Mouse (Mus musculus) gonadal fat pad, adult 2 months (tissue): ENCODE data around the gene Ntn1. TPM values are rescaled to one million over a fixed set of nuclear protein-coding genes. Genes with fewer than 3 reads are reported as not detected.

Experiments used
- DNase-seq: peaks from one replicate; pipeline ENCODE4 v3.0.0-alpha.2; 2012; ENCODE audit warnings: low read depth
- polyA plus RNA-seq: library from polyadenylated mRNA; depleted of rRNA; stranded (reverse); fragments of >200 nt; gene quantifications from 2 replicates; pipeline ENCODE4 v1.2.3, GENCODE M21; 2012; rRNA removed

Gene Ntn1
- polyA plus RNA-seq, 1 experiment = 23.0 TPM

DNA sequence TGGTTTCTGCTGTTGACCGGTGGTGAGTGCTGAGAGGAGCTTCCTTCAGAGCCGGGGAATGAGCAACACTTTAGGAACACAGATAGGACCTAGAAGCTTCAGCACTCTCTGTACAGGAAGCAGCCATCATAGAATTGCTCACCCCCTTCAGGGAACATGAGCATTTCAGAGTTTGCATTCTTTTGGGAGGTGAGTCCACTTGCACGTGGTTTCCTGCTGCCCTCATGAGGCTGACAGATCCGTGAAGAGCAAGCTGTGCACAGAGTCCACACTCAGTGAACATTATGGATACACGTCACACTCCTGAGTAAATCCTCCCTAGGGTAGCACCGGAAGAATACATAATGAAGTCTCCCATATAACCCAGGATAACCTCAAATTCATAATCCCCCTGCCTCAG lies 205.5 kb downstream of the Ntn1 start:
- no peak for DNase-seq

DNA sequence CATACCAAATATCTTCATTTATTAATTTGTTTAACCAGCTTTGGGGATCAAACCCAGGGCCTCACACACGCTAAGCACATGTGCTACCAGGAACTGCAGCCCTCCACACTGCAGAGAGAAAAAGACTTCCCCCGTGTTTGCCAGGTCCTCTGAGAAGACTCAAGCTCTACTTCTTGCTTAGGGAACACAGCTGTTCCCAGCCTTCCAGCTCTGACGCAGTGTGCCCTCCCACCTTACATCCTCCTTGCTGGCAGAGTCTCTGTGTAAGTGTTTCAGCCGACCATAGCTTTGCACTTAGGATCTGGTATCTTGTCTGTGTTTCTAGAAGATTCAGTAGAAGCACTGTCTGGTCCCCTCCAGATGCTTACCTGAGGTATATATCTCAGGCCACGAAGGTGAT lies 209.8 kb downstream of the Ntn1 start:
- DNase-seq = no peak

DNA sequence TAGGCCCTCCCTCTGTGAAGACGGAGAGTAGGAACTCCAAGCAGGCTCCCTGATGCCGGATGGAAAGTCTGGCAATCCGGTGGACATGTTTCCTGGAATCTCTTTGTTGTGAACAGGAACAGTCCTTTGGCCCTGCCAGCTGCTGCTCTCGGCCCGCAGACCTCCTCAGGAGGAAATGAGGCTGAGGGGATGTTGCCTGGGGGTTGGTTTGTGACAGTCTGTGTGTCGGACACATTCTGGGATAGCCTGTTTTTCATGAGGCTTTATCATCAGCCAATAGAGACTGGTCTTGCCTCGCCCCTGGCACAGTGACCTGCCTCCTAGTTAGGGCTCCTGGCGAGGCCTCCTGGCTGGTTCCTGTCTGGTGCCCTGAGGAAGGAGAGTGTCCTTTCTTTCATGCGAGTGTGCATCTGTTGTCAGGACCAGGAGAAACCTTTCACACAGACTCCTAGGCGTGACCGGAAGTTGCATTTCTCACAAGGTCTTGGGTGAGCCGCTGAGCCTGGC lies 211.9 kb downstream of the Ntn1 start:
- DNase-seq = no peak

DNA sequence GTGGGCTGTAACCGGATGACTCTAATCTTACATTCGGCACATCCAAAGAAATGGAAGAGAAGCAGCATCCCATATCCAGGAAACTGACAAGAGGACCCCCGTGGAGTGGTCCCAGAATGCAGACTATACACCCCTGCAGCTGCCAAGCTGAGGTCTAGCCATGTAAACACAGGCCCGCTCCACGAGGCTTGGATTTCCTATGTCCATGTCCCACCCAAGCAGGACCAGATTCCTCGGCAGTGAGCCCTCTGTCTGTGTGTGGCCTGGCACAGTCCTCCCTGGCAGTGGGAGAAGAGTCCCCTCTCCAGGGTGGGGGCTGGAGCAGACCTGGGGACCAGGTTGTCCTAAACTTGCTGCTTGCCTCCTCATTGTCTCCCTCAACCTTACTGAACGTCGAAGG lies 213.4 kb downstream of the Ntn1 start:
- DNase-seq = no peak

DNA sequence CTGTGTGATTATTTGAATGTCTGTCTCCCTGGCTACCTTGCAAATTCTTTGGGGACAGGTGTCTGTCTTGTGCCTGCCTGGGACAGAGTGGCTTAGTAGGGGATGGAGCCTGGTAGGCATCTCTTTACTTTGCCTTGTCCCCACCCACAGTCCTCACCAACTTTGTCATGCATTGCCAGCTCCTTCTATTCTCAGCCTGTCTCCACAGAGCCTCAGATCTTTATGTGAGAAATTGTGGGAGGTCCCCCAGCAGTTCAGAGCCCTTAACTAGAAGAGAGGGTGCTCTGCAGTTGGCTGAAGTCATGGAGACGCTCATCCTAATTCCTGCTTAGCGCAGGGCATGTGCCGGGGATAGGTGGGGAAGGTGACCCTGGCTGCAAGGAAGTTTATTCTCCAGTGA lies 215.0 kb downstream of the Ntn1 start:
- DNase-seq = no peak

DNA sequence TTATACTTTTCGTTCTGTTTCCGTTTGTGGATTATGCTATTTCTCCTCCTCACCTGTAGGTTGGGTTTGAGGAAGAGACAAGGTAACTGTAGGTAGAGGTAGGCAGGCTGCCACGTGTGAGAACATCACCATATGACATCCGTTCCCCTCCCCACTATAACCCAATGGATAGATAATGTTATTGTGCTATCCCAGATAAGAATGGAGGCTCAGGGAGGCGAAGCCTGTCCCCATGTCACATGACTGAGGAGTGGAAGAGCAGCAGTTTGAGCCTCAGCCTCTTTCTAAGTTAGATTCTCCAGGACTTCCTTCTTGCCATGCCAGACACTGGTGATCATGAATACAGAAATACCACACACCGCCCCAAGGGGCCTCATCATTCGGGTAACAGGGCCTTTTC lies 223.2 kb downstream of the Ntn1 start:
- no peak for DNase-seq

DNA sequence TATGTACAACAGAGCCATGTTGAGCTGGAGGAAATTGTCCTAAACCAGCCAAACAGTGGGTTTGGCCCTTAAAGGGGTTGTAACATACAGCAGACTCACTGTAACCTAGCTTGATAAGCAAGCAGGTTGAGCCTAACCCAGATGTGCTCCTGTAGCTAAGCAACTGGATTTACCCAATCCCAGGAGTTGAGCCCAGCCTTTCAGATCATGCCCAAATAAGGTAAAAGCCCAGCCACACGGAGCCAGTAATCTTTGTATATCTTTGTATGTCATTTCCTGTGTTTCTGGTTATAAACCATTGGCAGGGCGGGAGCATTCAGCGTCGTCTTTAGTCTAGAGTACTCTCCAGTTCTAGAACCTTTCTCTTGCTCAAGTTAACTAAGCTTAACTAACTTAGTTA lies 224.1 kb downstream of the Ntn1 start:
- no peak for DNase-seq

DNA sequence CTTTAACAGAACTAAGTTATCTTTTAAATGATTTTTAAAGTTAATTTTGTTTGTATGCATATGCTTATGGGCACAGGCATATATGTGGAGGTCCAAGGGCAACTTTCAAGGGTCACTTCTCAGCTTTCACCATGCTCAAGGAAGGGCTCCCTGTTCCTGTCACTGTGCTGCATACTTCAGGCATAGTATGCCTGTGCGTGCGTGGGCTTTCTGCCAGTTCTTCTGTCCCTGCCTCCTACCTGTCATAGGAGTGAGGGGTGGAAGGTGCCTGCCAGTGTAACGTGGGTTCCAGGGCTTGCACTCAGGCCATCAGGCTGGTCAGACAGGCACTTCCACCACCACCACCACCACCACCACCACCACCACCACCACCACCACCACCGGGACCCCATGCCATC lies 228.0 kb downstream of the Ntn1 start:
- no peak for DNase-seq

DNA sequence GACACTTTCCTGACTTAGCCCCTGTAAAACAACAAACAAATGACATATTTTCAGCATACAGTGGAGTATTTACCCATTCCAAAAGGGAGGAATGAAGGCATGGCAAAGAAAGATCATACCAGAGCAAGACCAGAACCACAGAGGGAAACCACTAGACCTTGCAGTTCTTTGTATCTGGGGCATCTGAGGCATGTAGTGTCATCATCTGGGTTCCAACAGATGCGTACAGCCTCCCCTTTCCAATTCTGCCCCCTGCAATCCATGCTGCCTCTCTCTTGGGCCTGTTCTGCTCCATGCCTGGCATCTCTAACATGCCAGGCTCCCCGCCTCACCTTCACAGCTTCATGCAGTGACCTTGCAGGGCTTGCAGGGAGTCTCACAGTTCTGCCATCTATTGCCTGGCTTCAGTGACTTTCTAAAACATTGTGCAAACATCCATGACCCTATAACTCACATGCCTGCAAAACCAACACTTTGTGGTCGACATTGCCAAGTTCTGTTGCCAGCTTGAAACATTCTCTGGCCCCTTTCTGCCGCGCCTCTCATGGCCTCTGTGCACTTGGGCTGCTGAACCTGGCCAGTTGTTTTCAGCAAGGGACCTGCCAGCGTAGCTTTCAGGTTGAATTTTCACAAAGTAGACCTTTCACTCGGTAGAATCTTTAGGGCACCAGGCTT lies 228.5 kb downstream of the Ntn1 start:
- no peak for DNase-seq

DNA sequence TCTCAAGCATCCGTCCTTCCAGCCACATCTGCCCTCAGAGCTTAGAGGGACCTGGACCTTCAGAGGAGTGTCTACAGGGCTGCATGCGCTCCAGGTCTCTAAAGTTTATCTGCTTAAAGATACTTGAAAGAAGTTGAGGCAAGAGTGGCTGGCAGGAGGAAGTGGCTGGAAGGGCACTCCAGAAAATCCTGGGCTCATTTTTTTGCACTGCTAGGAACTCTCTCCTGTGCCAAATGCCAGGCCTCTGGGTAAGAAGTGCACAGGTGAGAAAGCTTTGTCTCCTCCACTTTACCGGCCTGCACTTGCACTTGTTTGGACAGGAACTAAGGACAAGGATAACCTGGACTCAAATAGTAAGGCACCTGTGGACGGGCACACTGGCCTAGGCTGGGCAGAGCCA lies 232.2 kb downstream of the Ntn1 start:
- DNase-seq = no peak

DNA sequence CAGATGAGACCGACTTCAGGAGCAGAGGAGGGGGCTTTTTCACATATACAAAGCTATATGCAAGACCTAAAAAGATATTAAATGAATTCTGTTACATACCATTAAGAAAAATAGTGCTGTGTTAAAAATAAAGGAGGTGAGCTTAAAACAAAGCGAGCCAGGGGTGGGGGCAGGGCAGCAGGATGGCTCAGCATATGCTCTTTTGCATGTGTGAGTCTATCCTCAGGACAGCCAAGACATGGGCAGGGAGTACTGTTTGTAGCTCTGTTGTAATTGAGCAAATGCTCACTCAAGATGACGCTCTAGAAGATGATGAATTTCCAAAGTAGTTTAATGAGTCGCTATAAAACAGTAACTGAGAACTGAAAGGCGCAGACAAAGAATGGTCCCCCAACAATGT lies 236.2 kb downstream of the Ntn1 start:
- no peak for DNase-seq

DNA sequence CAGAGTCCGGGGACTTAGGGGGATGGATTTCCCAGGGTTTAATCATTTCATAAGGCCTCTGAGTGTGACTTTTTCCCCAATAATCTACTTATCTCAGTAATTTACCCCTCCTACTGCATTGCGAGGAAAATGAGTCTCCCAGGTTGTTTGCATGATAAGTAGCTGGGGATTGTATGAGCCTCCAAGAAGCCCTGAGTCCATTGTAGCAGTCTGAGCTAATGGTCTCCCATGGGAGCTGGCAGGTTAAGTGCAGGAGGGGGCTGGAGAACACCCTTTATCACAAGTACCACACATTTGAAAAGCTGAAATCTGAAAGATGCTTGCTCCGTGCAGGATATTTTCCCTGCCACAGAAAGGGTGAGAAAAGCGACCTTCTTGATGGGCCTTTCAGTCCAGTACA lies 240.8 kb downstream of the Ntn1 start:
- no peak for DNase-seq

Other genes starting within 250 kb of the Ntn1 start
- 3.5 and 3.7 TPM in 2 replicates for gene Pik3r5, start 31.3 kb upstream of the Ntn1 start, polyA plus RNA-seq
- 5.4 and 7.0 TPM in 2 replicates for gene Pik3r6, start 102.2 kb upstream of the Ntn1 start, polyA plus RNA-seq
- 5.3 and 6.2 TPM in 2 replicates for gene Mfsd6l, start 155.4 kb upstream of the Ntn1 start, polyA plus RNA-seq
- gene Ccdc42, start 186.2 kb upstream of the Ntn1 start, polyA plus RNA-seq = 0.09 and 0.28 TPM in 2 replicates